Mouse (Mus musculus): ENCODE measurements around the gene Art3.

Art3 gene

DNA sequence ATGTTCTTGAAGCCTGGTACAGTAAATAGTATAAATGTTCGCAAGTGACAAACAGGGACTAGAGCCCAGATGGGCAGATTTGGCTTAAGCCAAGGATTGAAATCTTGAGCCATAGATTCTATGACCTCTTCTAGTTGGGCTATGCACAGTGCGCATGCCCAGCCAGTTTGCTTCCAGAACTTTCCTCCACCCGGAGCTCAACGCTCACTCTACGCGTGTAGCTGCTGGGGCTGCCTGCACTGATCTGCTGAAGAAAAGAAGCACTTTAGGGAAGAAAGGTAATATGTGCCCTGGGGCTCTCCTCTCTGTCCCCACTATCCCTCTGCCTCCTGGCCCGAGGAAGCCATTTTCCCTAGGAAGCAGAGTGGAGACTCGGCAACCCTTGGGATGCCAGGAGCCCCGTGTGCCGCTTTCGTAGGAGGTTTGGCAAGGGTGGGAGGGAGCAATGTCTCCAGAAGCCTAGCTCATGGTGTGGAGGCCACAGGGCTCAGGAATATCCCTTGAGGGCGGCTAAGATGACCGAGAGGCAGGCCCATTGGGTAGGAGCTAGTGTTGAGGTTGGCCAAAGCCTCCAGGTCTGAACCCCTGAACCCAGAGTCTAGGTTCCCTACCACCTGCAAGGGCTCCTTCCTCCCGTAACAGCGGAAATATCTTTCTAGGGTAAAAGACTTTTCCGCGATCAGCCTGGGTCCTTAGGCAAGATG lies at the start of gene Art3:
TSS of gene Art3 (plus strand) at position 193 of the 704 bp plus-strand sequence.
- no peak for DNase-seq

DNA sequence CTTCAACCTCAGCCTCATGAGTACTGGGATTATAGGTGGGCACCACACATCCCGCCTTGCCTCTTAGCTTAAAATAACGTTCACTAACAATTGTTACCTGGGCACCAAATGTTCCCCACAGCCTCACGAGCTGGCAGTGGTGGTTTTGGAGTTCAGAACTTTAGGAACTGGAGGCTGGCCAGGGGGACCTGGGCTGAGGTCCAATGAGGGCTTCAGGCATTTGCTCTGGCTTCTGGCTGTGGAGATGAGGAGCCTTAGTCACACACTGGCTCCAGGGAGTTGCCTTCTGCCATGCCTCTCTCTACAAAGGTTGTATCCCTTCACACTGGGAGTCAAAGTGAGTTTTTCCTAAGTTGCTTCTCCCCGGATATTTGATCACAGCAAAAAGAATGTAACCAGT lies 49.1 kb upstream of the Art3 start:
- peak; percentile 17 for DNase-seq

DNA sequence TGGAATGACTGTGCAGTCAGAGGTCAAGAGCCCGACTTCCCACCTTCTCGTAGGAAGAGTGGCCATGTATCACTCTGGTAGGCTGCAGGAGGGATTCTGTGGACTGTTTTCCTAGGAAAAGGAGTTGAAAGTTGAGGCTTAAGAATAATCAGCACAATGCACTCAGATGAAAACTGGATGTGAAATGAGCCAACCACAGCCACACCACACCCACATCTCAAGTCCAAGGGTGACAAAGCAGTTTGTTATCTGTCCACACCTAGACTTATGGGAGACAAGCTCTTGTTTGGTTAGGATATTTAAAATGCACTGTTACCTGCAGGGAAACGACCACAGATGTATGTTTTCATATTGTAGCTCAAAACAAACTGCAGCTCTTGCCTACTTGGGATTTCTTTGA lies 48.5 kb upstream of the Art3 start:
- no peak for DNase-seq

DNA sequence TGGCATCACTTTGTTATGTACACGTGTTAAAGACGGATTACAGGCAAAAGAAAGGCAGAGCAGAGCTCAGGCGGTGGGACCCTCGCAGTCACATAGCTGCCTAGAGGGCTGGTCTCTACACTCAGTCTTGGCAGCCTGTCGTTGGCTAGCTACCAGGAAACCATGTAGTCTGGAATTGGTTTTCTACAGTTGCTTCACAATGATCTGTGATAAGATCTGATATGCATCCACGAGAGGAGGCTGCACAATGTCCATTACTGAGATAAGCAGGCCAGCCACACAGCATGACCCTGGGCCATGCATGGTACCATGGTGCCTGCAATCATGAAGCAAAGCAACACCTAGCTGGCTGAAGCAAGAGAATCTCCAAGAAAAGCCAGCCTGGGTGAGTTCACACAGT lies 43.8 kb upstream of the Art3 start:
- DNase-seq = no peak

- no peak for DNase-seq
Observed at GRCm38 (mm10) chr5:92291652-92292414, 39.8 kb upstream of the Art3 start.

- DNase-seq = no peak
Observed at GRCm38 (mm10) chr5:92294525-92294924, 37.1 kb upstream of the Art3 start.

- DNase-seq = no peak
Observed at GRCm38 (mm10) chr5:92302149-92302840, 29.3 kb upstream of the Art3 start.

GRCm38 (mm10) chr5:92304291-92304690 lies 27.3 kb upstream of the Art3 start:
- DNase-seq = no peak

DNA sequence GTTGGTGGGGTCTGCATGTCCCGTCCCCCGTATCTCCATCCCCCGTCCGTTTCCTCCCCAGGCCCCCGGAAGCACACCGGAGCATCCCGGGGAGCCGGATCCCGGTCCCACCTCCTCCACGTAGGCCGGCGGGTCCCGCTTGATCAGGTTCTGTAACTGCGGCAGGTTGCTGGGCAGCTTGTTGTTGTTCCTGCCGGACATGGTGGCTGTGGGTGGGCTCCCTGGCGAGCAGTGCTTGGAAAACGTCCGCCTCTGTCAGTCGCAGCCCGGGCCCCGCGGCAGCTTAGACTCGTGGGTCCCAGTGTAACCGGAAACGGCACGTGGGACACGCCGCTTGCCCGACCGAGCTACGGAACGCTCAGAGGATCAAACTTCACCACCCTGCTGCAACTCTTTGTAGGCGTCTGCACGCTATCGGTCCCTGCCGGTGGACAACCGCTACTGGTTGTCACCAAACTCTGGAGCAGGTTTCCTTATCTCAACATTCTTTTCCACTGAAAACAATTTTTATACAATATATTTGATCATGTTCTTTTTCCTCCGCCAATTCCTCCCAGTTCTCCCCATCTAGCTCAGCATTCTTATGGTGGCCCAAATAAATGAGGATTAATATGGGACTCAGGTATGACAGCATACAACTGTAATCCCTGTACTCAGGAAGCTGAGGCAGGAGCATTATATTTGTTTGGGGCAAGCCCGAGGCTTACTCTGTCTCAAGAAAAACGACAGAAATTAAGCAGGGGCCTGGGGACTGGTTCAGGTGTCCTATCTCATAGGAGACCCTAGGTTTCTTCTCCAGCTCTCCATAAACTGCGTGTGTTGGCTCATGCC lies 21.7 kb upstream of the Art3 start, which contains the start of gene Sdad1:
TSS of gene Sdad1 (minus strand) at position 799 of the 831 bp plus-strand sequence.
- peak; percentile 96 for DNase-seq

DNA sequence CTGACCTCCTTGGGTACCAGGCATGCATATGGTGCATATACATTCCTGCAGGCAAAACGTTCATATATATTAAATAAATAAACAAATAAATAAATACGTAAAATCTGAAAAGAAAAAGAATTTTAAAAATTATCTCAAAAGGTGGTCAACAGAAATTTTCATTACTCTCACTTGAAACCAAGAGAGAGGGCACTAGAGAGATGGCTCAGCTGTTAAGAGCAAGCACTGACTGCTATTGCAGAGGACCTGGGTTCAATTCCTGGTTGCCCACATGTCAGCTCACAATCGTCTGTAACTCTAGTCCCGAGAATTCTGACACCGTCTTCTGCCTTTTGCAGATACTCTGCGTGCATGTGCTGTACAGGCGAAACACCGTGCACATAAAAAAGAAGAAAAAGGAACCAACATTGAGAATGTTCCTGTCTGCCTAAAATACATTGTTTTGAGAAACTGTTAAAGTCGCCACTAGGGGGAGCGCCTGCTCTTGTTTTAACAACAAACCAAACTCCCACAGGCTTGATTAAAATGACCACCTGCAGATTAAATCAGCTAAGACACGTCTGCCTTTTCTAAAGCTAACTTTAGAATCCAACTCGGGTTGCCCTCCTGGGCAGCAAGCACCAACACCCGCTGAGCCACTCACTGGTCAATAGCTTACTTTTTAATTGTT lies 19.4 kb upstream of the Art3 start:
- peak; percentile 92 for DNase-seq

DNA sequence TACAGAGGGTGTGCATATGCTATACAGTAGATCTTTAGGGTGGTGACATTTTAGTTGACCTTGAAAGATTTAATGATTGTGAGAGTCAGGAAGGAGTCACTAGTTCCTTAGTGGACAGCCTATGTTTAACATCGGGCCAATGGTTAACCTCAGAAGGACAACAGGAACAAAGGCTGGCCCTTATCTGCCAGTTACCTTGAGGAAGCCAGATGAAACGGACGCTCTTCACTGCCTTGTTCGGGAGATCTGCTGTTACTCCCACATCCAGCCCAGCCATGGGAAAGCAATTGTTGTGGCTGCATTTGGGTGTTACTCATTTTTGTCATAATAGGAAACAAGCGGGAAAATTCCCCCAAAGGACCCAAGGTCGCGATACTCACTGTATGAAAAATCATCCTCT lies 17.9 kb upstream of the Art3 start:
- no peak for DNase-seq

- no peak for DNase-seq
Observed at GRCm38 (mm10) chr5:92318119-92318518, 13.5 kb upstream of the Art3 start.

DNA sequence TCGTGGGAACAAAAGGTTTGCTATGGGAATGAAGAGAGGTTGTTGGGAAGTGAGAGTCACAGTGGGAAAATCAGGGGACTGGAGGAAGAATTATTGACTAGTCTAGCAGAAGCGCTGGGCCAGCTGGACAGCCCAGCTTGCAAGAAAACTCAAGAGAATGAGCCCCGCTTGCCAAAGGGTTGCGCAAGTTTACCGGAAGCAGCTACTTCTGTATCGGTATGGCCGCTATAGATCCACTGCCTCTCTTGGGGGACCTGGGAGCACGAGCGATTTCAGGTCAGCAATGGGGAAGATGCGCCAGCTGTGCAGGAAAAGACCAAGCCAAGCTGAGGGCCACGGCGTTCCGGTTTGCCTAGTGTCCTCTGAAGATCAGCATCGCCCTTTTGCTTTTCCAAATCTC lies 13.0 kb upstream of the Art3 start:
- DNase-seq = no peak

DNA sequence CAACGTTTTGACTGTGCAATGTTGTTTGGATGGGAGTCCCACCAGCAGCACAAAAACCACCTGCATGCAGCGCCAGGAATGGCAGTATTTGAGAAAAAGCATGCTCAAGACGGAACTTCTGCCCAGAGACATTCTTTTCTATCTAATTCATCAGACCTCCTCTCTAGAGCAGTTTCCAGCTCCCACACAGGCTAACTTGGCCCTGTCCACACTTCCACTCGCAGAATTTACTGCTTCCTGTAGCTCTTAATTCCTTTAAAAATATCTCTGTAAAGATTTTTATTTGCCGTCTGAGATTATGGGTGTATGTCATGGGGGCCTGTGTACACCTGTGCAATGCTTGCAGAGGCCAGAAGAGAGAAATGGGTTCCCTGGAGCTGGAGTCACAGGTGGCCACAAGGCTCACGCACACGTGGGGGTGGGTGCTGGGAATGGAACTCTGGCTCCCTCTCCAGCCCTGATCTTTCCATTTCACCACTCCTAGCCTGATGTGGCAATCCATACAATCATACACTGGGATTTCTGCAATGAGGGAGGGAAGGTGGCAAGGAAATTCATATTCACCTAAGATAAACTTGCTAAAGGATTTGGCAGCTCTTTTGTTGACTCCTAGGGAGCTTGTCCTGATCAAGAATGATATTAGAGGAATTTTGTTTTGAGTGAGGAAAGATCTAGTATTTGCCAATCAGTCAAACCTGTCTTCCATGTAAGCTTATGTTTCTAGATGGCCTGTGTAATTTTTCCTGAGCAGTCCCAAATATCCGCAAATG lies 9.8 kb upstream of the Art3 start:
- DNase-seq = no peak

GRCm38 (mm10) chr5:92322612-92323011 lies 9.0 kb upstream of the Art3 start:
- peak; percentile 29 for DNase-seq

DNA sequence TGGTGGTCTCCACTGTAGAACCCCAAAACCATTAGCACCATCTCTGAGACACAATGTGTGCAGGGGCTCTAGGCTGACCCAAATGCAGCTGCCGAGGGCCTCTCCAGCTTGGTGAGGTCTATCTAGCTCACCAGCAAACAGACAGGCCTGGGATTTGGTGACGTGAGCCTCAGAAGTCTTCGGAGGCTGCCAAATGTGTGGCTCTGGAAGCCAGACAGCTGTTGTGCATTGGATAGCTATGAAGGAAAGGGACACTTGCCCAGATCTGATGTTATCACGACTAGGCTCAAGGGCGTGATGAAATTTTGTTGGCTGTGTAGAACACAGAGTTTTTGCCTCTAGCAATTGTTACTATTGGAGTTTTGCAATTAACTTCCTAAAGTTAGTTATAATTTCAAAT lies 8.4 kb upstream of the Art3 start:
- DNase-seq = peak; percentile 81

DNA sequence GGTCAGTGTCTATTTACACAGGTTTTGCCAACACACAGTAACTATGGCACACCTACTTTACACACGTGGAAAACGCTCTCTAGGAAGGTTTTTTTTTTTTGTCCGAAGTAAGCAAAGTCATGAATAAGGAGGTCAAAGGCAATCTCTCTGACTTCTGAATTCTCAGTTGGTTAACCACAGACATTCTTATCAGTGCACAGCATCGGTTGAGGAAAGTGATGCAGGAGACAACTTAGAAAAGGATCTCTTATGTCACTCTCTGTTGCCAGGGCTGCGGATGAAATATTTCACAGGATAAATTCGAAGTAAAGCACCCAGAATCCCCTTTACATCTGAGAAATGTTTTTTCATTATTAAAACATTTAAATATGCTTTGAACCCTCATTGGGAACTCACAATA lies 4.3 kb upstream of the Art3 start:
- DNase-seq = no peak

DNA sequence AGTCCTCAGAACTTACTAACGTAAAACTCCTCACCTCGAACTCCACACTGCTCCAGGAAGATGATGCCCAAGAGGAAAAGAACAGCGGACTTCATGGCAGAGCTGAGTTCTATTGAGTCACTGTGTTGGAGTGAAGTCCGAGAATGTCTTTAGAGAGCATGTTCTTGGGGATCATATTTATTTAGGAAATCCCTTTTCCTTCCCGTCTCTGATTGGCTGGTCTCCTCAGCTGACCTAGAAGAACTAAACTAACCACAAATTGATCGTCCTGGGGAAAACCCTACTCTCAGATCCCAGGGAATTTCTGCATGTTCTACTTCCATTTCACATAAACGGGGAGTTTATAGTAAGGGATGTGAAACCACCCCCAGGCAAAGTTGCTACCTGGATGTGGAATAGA lies 3.7 kb upstream of the Art3 start, which contains the start of gene Cxcl9:
TSS of gene Cxcl9 (minus strand) at position 151 of the 400 bp plus-strand sequence.
- DNase-seq = no peak

- DNase-seq = no peak
Observed at GRCm38 (mm10) chr5:92331122-92331521, 505 bp upstream of the Art3 start.

GRCm38 (mm10) chr5:92332359-92332840 lies 773 bp downstream of the Art3 start:
- peak; percentile 67 for DNase-seq

DNA sequence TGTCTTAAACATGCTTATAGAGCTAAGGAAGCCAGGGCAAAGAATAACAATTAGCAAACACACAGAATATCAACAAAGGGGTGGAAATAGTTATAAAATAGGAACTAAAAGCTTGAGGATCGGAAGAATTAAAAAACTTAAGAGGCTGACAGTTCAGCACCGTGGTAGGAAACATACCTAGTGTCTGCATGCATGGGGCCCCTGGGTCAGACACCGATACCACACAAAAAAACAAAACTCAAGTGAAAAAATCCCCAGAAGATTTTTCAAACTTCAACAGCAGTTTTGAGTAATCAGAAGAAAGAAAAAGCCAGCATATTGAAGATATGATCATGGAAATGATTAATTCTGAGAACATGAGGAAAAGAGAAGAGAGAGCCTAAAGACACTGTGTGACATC lies 5.1 kb downstream of the Art3 start:
- DNase-seq = no peak
